26 mouse cellular contexts compared by ENCODE assay signal in the genomic region with DNA sequence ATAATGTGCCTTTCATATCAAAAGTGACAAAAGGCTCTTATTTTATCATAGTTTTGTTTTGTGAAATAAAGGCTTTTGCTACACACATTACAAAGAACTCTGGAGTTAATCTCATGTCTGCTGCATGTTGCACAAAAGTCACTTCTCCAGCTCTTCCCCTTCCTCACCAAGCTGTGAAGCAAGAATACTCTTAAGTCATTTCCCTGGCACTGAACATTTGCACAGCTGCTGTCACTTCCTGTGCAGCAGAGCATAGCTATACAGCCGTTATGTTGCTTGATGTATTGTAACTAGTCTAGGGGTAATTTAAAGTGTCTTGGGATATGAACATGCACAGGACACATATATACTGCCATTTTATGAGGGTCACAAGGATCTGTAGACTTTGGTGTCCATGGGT. TPM values are rescaled to one million over a fixed set of nuclear protein-coding genes. Genes with fewer than 3 reads are reported as not detected.
"Had no signal": no experiment of that assay in that cellular context is flagged by ENCODE, and none has a peak within 500 bp of the region (broad histone marks: within the 10 kb centered on the region; RNA-seq: fewer than 3 reads in every experiment).

No protein-coding gene starts in this region.

- H3K4me1 ChIP-seq: lung, embryonic 15.5 days; midbrain, embryonic 12.5 days; neural tube, embryonic 13.5 days; stomach, embryonic 15.5 days had no signal

- H3K27me3 ChIP-seq: lung, embryonic 15.5 days; midbrain, embryonic 12.5 days; neural tube, embryonic 13.5 days; stomach, embryonic 15.5 days had no signal

- H3K9me3 ChIP-seq: lung, embryonic 15.5 days; stomach, embryonic 15.5 days had no signal

- H3K4me2 ChIP-seq: liver, embryonic 11.5 days; lung, embryonic 15.5 days; midbrain, embryonic 12.5 days; neural tube, embryonic 13.5 days; stomach, embryonic 15.5 days had no signal

- ATAC-seq: intestine, postnatal 0 days; midbrain, embryonic 16.5 days had no signal

- DNase-seq: kidney, adult 2 months; kidney, postnatal 36 days; layer of hippocampus, postnatal 36 days; lung, adult 18-20 months; lung, postnatal 14 days; right cerebral cortex, adult 18-20 months; right cerebral cortex, postnatal 14 days; thymus, postnatal 25 days had no signal

- H3K9ac ChIP-seq: liver, embryonic 14.5 days; lung, embryonic 15.5 days; midbrain, embryonic 12.5 days; neural tube, embryonic 13.5 days; stomach, embryonic 15.5 days had no signal

- H3K27ac ChIP-seq: kidney, postnatal 0 days; left cerebral cortex, adult 2 months; liver, embryonic 14.5 days; lung, embryonic 15.5 days; macrophage; midbrain, embryonic 12.5 days; neural tube, embryonic 13.5 days; stomach, embryonic 15.5 days had no signal

- H3K4me3 ChIP-seq: left cerebral cortex, adult 2 months; lung, embryonic 15.5 days; midbrain, embryonic 12.5 days; myocyte; neural tube, embryonic 13.5 days; stomach, embryonic 15.5 days had no signal

RNA-seq across cellular contexts. Expression of a gene that starts 52.8 kb away (rescaled TPM):
- total RNA-seq: megakaryocyte-erythroid progenitor cell, adult 5-6 weeks; monocyte, adult 5-6 weeks had no signal
- polyA plus RNA-seq: intestine, postnatal 0 days; kidney, adult 2 months; limb, embryonic 11.5 days; limb, embryonic 14.5 days; liver, embryonic 11.5 days; liver, embryonic 14.5 days; lung, embryonic 15.5 days; macrophage; myocyte; spleen, adult 2 months; thymus, postnatal 0 days had no signal
